Mouse (Mus musculus) layer of hippocampus, adult 2 months (tissue): ENCODE measurements around the gene Phex. TPM values are rescaled to one million over a fixed set of nuclear protein-coding genes. Genes with fewer than 3 reads are reported as not detected.

Experiments used
- DNase-seq, 2 experiments: peaks; one replicate each; pipeline ENCODE4 v3.0.0; 2022; ENCODE audit warnings: low spot score in 2 of 2
- H3K27ac ChIP-seq: fragments of 200-600 bp; 2 replicates; pipeline ENCODE4 v1.8.1; 2022
- H3K4me3 ChIP-seq: fragments of 200-600 bp; 2 replicates; pipeline ENCODE4 v1.8.1; 2022; ENCODE audit warnings: mild to moderate bottlenecking
- CTCF ChIP-seq: fragments of 200-600 bp; conservative IDR thresholded peaks from 2 replicates; pipeline ENCODE4 v1.8.1; 2022; ENCODE audit warnings: antibody characterized with exemption, mild to moderate bottlenecking, moderate library complexity
- microRNA-seq, 2 experiments: library from miRNA; unstranded; fragments of <30 nt; microRNA quantifications; one replicate each; pipeline ENCODE4 v1.2.0; 2021
- total RNA-seq, 2 experiments: library from RNA; stranded (reverse); gene quantifications; 2 replicates each; pipeline ENCODE4 v1.2.3; 2021

Phex gene
- total RNA-seq, 2 experiments from 2014 or later: 0.29 to 0.38 TPM

DNA sequence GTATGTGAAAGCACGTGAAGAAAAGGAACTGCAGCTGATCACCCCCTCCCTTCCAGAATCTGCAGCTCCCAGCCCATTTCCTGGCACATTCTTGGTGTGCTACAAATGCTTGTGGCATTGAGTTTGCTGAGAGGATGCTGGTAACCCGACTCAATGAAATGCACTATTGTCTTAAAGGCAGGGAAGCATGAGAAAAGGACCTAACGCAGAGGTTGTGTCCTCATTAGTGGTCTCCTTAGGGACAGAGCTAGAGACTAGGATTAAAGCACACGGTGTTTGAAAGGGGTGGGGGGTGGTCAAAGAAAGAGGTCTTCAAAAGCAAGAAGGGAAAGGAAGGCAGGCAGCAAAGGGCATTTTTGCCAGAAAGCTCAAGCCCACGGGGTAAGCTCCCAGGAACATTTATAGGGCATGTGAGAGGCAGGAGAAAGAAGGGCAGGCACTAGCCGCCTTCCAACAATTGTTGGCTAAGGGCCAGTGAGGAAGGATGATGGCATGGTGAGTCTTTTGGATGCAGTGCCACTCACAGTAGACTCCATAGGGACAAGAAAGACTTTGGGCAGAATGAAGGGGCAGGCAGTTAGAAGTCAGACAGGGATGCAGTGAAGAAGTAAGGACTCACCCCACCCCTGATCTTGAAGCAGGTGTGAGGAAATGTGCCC lies 109.8 kb downstream of the Phex start:
- TF ChIP-seq CTCF: no peak
- H3K4me3 ChIP-seq: no peak overlapping the region
- no peak overlapping the region for H3K27ac ChIP-seq
- DNase-seq: no peak

DNA sequence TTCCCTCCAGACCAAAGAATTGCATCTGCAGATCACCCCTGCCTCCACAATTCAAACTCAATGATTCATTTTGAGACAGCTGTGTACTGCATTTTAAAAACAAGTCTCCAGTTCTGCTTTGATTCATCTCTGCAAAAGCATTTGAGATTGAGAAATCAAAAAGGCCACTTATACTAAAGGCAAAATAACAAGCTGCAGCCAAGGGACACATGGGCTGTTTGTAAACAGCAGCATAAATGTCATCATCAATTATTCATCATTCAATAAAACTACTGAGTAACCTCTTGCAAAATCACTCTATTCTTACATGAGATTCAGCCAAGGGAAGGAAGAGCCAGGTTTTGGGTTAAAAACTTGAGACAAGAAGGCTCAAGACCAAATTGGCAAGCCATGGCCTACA lies 122.7 kb downstream of the Phex start:
- TF ChIP-seq CTCF: no peak
- no peak overlapping the region for H3K4me3 ChIP-seq
- no peak overlapping the region for H3K27ac ChIP-seq
- DNase-seq: no peak

GRCm38 (mm10) chrX:157276581-157276980 lies 138.5 kb downstream of the Phex start:
- DNase-seq: no peak
- no peak for TF ChIP-seq CTCF
- Histone ChIP-seq H3K4me3 (no peak overlapping the region), H3K27ac (no peak overlapping the region)

- DNase-seq: no peak
- no peak for TF ChIP-seq CTCF
- Histone ChIP-seq H3K27ac (no peak overlapping the region), H3K4me3 (no peak overlapping the region)
These were observed 141.8 kb downstream of the Phex start for GRCm38 (mm10) chrX:157273291-157273690.

GRCm38 (mm10) chrX:157271609-157272008 lies 143.5 kb downstream of the Phex start:
- DNase-seq: no peak
- Histone ChIP-seq H3K27ac (no peak overlapping the region), H3K4me3 (no peak overlapping the region)
- no peak for TF ChIP-seq CTCF

GRCm38 (mm10) chrX:157269726-157270305 lies 145.3 kb downstream of the Phex start:
- no peak for TF ChIP-seq CTCF
- Histone ChIP-seq H3K4me3 (no peak overlapping the region), H3K27ac (no peak overlapping the region)
- DNase-seq: no peak

DNA sequence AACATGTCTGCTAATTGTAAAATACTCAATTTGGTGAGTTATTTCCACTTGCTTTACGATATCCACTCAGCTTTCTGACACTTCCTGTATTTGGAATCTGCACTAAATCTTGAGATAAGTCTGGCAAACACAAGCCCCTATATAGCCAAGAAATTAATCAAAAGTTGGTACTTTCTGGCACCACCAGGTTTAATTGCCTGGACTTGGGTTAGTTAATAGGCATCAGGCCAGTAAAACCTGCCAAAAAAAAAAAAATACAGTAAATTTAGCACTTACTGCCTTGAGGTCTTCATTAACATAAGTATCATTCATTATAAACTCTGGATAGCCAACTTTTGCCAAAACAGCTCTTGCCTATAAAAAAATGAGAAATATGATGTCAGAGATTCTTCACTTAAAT lies 147.0 kb downstream of the Phex start:
- H3K27ac ChIP-seq: no peak overlapping the region
- no peak for TF ChIP-seq CTCF
- no peak overlapping the region for H3K4me3 ChIP-seq
- no peak for DNase-seq

DNA sequence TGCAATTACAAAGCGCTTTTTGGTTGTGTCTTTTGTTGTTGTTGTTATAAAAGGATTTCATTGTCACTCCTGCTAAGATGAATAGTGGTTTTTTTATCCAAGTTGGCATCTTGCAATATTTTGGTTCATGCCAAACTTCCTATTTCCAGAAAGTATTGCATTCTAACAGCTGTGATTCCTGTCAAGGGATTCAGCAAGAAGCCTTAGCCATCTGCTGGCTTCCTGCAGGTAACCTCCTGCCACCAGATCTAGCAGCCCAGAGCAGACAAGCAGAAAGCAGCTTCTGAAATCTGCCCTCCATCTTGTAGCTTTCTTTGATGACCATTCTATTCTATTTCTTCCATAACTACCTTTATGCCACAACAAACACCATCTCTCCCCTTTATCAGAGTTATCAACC lies 212.4 kb downstream of the Phex start:
- TF ChIP-seq CTCF: no peak
- DNase-seq: no peak
- Histone ChIP-seq H3K4me3 (no peak overlapping the region), H3K27ac (no peak overlapping the region)

DNA sequence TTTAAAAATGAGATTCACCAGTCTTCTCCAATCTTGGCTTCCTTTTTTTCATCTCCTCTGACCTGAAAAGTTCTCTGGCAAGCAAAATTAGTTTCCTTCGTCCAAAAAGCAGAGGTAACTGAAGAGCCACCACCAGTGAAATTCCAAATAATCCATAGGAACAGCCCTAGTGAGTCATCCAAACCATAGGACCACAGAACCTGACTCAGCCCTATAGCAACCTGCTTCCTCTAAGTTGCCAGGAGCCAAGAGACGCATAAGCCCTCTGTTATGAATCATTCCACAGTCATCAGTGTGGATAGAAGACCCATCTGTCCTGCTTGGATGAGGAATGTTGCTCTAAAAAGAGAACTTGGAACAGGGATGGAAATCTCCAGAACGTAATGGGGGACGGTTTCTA lies 230.9 kb downstream of the Phex start:
- TF ChIP-seq CTCF: no peak
- peak; percentile 9 to 36 for DNase-seq
- peak overlapping the region; percentile 28; the same call in 1 of the 2 replicates for H3K27ac ChIP-seq
- H3K4me3 ChIP-seq: no peak overlapping the region

DNA sequence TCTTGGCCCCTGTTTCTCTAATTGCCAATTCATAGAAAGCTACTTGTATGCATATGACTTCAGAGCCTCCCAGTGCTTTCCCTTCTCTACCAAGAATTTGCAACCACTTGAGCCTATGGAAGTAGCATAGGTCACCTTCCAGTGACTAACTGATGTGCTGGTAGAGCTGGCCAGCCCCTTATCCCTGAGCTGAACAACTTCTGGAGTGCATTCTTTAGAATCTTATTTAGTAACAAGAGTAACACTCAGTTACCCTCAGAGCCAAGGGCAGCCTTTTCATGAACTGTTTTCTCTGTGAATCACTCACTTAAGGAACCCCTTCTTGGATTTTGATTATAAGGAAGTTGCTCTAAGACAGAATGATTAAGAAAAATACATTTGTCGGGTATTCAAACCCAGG lies 234.3 kb downstream of the Phex start:
- Histone ChIP-seq H3K27ac (no peak overlapping the region), H3K4me3 (no peak overlapping the region)
- no peak for DNase-seq
- no peak for TF ChIP-seq CTCF

DNA sequence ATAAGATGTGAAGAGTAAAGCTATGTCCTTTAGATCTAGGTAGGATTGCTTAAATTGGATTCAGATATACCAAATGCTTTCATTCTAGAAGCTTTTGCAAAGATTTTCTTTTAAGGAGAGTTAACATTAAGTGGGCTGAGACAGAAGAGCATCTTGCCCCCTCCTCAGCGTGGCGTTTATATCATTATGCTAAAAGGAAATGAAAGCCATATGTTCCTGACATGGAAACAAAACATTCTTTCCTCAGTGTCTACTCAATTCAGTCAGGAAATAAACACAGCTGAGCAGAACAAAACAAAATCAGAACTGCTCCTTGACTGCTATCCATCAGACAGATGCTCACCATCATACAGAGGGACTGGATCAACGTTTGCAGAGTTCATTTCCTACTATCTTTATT lies 251.0 kb downstream of the Phex start:
- H3K27ac ChIP-seq: no peak overlapping the region
- no peak for TF ChIP-seq CTCF
- no peak for DNase-seq
- H3K4me3 ChIP-seq: no peak overlapping the region

GRCm38 (mm10) chrX:157163394-157163793 lies 251.7 kb downstream of the Phex start:
- no peak for DNase-seq
- no peak overlapping the region for H3K27ac ChIP-seq
- H3K4me3 ChIP-seq: no peak overlapping the region
- TF ChIP-seq CTCF: no peak

GRCm38 (mm10) chrX:157144675-157145074 lies 270.4 kb downstream of the Phex start:
- TF ChIP-seq CTCF: no peak
- no peak for DNase-seq
- Histone ChIP-seq H3K4me3 (no peak overlapping the region), H3K27ac (no peak overlapping the region)

DNA sequence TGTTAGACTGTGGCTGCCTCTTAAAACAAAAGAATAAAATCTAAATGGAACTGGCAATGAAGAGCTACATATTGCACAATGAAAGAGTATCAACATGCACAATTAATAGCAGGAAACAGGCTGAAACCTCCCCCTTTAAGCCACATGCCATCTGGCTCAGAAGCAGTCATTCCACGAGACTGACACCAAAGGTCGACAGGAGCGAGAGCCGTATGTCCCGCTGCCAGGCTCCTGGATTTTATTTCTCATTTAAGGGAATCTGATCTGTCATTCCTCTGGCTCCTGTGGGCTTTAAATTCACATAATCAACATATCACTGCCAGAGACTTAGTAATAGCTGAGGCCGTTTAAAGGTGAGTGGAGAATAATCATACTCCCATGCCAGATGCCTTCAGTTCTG lies 275.5 kb downstream of the Phex start:
- no peak overlapping the region for H3K4me3 ChIP-seq
- no peak for DNase-seq
- H3K27ac ChIP-seq: no peak overlapping the region
- TF ChIP-seq CTCF: no peak

Small RNAs within 50 kb of the gene (microRNA-seq; reads per million reads assigned to microRNA genes)
- 0 reads per million in 2 experiments for gene Gm23798

Other genes starting within 250 kb of the Phex start
- 100 to 1,000 TPM in 1 of 2 experiments, 10 to 100 TPM in 1; 80.3 to 111 TPM for gene Sms, start 77.0 kb upstream of the Phex start, total RNA-seq
- under 1 TPM in 1 of 2 experiments, not detected in 1; 0.93 TPM for gene Yy2, start 153.7 kb upstream of the Phex start, total RNA-seq
- gene Mbtps2, start 183.4 kb upstream of the Phex start, total RNA-seq: 10 to 100 TPM; 34.0 to 34.1 TPM